Mouse (Mus musculus): ENCODE data around the gene Zfp648.

The Zfp648 gene

DNA sequence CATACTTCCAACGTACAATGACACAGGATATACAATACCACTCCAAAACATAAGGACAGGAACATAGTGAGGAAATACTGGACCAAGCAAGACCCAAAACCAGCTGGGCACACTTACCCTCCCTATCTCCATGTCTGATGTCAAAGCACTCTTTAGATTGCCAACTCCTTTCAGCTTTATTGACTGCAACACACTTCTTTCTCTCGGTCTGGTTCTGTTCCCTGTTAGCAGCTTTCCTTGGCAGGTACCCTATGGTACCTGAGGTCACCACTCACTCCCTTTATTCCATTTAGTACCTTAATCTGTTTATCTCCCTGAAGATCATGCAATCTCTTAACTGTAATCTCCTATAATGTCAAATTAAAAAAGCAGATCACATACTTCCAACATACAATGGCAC, 19.0 kb downstream of the Zfp648 start:
- DNase-seq (ENCODE audit: low read depth, low spot score): no peak

DNA sequence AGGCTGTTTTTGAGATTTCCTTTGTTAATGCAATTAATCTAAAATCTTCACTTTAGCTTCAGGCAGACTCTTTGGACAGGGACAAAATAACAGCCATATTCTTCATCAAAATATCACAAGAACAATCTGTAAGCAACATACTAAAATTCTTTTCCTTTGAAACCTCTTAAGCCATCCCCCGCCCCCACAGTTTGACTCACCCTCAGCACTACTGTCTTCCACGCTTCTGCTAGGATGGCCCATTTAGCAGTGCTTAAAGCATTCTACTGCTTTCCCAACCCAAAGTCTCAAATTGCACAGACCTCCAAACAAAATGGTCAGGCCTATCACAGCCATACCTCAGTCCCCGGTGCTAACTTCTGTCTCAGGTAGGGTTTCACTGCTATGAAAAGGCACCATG, 19.6 kb downstream of the Zfp648 start:
- no peak for DNase-seq (ENCODE audit: low read depth, low spot score)

DNA sequence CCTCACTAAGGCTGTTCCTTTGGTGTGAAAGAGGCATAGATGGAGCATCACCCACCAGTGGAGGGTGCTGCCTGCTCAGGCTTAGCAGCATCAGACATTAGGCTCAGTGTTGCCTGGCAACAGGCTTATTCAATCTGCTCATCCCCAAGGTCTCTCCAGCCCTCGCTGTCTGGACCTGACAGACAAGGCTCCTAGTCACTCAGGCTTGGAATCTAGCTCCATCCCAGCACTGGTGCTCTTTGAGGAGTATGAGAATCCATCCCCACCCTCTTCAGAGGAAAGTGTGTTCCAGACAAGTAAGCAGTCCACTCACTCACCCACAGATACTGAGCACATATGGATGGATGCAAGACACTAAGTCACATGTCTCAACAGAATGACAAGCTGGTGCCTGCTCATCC, 22.8 kb downstream of the Zfp648 start:
- DNase-seq (ENCODE audit: low read depth, low spot score): no peak

DNA sequence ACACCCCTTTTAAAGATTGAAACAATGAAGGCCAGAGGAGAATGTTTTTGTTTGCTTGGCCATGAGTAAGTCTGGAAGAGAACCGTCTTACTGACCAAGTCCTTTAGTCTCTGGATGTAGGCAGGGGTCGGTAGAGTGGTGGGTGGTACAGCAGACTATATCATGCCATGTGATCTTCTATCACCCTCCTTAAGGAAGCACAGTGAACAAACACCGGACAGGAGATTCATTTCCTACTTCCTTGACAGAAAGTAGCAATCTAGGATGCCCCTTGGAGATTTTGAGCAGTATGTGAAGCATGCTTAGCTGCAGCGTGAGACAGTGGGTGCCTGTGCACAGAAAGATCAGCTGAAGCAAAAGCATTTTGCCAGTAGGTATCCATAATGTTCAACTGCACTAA, 31.6 kb downstream of the Zfp648 start:
- DNase-seq (ENCODE audit: low read depth, low spot score): no peak

DNA sequence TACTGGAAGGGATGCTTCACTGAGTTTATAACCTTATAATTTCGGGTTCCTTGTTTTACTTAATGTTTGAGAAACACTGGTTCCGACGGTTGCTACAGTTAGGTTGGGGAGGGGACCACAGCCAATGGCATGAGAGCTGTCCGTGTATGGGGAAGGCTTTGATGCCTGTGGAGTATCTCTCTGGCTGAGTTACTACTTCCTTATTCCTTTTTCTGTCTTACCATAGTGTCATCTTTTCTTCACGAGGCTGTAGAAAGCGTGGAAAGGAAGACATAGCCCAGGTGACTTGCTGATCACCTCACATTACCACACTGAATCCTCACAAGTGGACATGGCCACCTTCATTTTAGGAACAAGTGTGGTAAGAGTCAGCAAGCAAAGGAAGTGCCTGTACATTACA, 32.0 kb downstream of the Zfp648 start:
- no peak for DNase-seq (ENCODE audit: low read depth, low spot score)

DNA sequence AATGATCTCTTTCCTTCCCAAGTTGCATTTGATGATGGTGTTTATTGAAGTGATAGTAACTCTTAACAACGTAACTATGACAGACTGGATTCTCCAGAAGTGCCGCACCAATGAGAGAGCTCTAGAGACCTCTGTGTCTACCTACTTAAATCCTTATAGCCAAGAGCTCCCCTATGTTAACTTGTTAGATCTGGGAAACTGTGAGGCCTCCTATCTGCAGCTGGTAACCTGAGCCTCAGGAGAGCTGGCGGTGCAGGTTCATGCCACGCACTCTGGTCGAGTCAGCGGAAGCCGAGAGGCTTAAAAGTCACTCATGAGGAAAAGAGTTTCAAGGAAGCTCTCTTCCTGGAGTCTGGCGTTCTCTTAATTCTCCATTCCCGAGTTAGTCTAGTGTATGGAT, 33.8 kb downstream of the Zfp648 start:
- DNase-seq (ENCODE audit: low read depth, low spot score): no peak

DNA sequence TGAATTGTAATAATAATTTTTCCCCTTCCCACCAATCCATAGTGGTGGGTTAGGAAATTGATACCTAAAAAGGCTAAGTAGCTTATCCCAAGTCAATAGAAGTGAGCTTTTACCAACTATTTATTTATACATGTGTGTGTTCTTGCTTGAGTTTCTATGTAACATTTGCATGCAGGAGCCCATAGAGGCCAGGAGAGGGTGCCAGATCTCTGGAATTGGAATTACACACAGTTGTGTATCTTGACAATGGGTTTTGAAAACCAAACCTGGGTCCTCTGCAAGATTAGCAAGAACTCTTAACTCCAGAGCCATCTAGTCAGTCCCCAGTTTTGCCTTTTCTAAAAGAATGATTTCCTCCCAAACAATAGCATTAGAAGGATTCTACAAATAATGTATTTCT, 37.9 kb downstream of the Zfp648 start:
- no peak for DNase-seq (ENCODE audit: low read depth, low spot score)

DNA sequence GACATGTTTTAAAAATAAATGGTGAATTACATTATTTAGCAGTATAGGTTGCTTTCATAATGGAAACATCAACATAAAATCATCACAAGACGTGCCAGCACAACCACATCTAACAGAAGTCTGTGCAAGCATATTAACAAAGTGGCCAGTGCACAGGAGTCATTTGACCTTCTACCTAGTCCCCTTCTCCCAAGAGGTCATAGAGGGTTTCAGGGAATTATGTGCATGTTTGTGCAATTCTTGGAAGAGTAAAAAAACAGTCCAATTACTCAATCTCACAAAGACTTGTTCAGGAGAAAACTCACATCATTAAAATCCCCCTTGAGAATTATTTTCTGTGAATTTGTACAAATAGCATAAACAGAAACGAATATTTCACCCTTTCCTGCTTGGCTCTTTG, 50.2 kb downstream of the Zfp648 start:
- no peak for DNase-seq (ENCODE audit: low read depth, low spot score)

DNA sequence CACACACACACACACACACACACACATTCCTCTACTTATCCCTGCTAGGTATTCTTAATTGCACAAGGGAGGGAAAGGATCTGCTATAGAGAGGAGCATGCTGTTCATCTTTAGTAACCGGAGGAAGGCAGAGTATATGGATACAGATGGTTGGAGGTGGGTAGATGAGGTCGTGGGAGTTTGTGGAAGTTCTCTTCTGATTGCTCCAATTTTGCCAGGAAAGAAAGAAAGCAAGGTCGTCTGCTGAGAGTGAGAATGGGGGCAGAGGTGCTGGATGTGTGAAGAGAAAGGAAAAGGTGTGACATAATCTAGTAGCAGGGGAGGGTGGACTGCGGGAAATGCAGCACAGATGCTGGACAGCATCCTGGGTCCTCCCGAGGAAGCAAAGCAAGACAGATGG, 51.8 kb downstream of the Zfp648 start:
- DNase-seq (ENCODE audit: low read depth, low spot score): no peak
